Mouse (Mus musculus) liver, embryonic 14.5 days (tissue): ENCODE results near the gene Trmt2a.
A peak's percentile ranks its signal among the peaks of the same experiment; 100 is the strongest.

Source experiments
- CTCF ChIP-seq: IDR thresholded peaks from 2 replicates; pipeline ENCODE4 v1.5.1; 2016; ENCODE audit warnings: antibody characterized with exemption, low read depth, control low read depth
- EP300 ChIP-seq: IDR thresholded peaks from 2 replicates; pipeline ENCODE4 v1.6.1; 2016; ENCODE audit warnings: antibody characterized with exemption, low read depth

GRCm38 (mm10) chr16:18210701-18211416 is 37.6 kb upstream of the Trmt2a start:
- peak; percentile 85 for TF ChIP-seq CTCF
- TF ChIP-seq EP300, result no peak
